Mouse (Mus musculus): Measurements from ENCODE around the gene Acvr1c. TPM values are rescaled to one million over a fixed set of nuclear protein-coding genes. Genes with fewer than 3 reads are reported as not detected.

Gene Acvr1c
- 0.15 TPM for total RNA-seq (2023)

DNA sequence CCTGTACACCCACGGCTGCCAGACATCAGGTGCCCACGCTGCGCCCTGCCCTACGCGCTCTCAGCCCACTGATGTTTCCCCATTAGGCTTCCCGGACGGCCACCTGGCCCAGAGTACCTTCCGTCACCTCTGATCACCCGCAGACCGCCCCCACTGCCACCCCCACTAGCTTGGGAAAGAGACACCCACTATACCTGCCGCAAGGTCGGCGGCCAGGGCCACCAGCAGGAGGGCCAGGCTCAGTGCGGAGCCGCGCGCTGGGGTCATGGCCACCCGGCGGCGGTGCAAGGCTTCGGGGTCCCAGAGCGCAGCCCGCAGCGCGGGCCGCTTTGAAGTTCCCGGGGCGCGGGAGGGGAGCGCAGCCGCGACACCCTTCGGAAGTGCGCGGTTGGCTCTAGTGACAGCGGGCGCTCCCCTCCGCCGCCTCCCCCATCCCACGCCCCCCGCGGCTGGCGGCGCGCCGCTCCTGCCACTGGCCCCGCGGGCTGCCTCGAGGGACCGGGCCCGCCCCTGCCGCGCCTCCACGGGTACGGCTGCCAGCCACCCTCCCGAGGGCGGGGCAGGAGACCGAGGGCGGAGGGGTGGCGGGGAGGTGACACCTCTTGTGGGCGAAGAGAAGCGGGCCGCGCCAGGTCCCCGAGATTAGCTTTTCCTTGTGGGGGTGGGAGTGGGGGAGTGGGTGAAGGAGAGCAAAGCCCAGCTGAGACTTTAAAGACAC, at the start of gene Acvr1c:
TSS of gene Acvr1c (minus strand) at position 482 of the 718 bp plus-strand sequence.

Other genes with a start within 250 kb of the Acvr1c start
- gene Cytip, start 162.4 kb downstream of the Acvr1c start, total RNA-seq (2023) = 1,005 TPM
- gene Gm17409, start 112.2 kb upstream of the Acvr1c start, total RNA-seq (2023) = not detected
- 0.95 TPM for gene Acvr1, start 209.3 kb upstream of the Acvr1c start, total RNA-seq (2023)
- not detected for gene Upp2, start 209.4 kb upstream of the Acvr1c start, total RNA-seq (2023)